Mouse (Mus musculus) frontal cortex, postnatal 14 days (tissue): ENCODE measurements around the gene Rangap1.
"Not testable (repeated sequence)": the region's sequence is repeated elsewhere in the genome, so short reads cannot be mapped to it uniquely, and the experiment has no call there.

Source experiments
- DNase-seq, 2 experiments: peaks; one replicate each; pipeline ENCODE4 v3.0.0; 2022; ENCODE audit warnings: low spot score in 2 of 2

Rangap1 gene

GRCm38 (mm10) chr15:81739924-81740323 is 5.4 kb downstream of the Rangap1 start:
- DNase-seq, result no peak

- no peak for DNase-seq
Observed at GRCm38 (mm10) chr15:81739296-81739695, 6.0 kb downstream of the Rangap1 start.

DNA sequence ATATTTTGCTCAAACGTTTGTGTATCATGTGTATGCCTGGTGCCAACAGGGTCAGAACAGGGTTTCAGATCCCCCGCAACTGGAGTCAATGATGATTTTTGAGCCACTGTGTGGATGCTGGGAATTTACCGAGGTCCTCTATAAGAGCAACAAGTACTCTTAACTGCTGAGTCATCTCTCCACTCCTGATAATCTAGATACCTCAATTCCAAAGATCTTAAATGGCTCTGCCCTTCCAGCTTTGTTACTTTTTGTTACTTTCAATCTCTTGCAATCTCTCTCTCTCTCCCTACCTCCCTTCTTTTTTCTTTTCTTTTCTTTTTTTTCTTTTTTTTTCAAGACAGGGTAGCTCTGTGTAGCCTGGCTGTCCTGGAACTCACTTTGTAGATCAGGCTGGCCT is 10.3 kb downstream of the Rangap1 start:
- no peak for DNase-seq

DNA sequence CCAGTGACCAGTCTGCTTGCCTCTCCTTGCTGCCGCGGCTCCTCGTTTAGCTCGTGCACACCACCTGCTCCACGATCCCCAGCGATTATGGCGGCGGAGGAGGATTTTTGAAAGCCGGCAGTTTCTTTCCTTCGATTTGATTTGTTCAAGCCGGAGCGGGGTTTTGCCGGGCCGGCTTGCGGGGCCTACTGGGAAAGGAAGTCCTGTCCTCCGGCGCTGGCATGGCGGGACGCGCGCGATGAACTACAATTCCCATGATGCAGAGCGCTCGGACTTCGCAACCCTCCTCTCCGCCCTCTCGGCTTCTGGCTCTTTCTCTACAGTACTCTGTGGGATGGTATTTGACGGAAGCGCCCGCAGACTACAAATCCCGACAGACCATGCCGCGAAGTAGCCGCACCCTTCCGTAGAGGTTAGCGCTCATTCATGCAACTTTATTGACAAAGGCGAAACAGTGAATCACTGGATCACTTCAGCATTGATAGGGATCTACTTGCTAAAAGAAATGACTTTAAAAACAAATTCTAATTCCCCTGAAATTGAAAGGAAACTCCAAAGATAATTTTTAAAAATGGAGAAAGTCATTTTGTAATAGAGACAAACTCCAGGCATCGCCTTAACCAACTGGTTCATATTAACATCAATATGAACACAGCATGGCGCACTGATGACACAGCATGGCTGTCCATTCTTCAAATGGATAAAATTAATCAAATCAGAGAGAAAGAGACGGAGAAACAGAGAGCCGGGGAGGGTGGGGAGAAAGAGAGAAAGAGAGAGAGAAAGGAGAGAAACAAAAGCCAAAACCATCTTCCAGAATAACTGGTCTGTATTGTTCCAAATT is 15.3 kb downstream of the Rangap1 start:
- peak; percentile 98 for DNase-seq

- DNase-seq, result peak; percentile 36 to 48
Observed at GRCm38 (mm10) chr15:81729241-81729791, 16.0 kb downstream of the Rangap1 start.

DNA sequence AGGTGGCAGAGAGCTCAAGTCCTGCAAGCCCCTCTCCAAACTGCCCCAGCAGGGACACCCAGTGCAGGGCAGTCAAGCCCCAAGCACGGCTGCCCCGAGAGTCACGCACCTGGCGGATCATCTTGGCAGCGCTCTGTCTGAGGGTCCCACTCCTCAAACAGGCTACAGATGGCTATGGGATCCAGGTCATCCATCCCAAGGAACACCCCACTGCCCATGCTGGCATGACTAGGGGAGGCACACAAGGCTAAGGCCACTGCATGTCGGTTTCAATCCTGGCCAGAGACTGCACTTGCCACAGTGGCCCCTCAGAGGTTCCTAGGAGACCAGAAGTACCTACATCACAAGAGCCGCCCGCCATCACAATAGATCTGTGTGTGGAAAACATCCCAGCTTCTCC is 19.4 kb downstream of the Rangap1 start:
- no peak for DNase-seq

- no peak for DNase-seq
Observed at GRCm38 (mm10) chr15:81723653-81724052, 21.7 kb downstream of the Rangap1 start.

GRCm38 (mm10) chr15:81722361-81722760 is 23.0 kb downstream of the Rangap1 start:
- DNase-seq, result no peak

DNA sequence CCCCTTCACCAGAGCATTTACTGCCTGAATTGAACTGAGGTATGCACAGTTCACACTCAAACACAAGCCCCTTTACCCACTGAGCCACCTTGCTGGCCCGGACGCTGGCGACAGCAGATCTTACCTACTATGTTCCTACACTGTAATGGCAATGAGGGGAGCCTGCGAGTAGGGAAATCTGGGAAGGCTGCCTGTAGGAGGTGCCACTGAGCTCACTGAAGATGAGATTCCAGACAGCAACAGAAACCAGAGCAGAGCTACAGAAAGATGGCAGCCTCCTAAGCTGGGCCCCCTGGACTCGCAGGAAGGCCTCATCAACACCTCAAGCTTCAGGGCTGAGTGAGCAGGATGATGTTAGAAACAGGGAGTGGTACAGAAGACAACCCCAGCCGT is 26.2 kb downstream of the Rangap1 start:
- DNase-seq, result no peak

DNA sequence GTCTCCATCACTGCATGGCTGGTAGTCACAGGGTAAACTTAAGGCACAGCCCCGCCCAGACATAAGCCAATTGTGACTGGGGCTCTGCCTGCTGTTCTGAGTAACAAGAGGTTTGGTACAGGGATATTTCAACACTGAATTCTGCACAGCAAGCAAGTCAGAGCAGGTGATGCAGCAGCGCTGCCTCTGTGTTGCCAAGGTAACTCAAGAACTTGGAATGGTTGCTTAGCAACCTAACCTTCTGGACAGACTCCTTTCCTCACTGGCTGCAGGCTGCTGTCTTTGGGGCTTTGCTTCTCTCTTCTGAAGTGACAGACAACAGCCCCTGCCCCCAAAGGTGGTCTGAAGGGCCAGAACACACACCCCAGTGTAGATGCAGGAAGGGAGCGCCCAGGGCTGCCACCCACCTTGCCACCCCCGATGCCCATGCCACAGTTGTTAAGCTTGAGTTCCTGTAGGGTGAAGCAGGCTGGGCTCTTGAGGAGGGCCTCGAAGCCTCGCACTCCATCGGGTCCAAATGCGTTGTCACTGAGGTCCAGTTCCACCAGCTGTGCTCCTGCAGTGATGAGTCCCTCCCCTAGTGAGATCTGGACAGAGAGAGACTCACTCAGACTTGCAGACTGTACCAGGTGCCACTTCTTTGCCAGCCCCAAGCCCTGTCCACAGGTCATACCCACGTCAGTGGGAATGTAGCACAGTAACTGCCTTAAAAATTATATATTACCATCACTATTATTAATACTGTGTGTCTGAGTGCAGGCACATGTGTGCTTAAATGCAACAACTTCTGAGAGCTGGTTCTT is 26.8 kb downstream of the Rangap1 start:
- peak; percentile 36 to 67 for DNase-seq

GRCm38 (mm10) chr15:81713742-81714141 is 31.6 kb downstream of the Rangap1 start:
- no peak for DNase-seq

DNA sequence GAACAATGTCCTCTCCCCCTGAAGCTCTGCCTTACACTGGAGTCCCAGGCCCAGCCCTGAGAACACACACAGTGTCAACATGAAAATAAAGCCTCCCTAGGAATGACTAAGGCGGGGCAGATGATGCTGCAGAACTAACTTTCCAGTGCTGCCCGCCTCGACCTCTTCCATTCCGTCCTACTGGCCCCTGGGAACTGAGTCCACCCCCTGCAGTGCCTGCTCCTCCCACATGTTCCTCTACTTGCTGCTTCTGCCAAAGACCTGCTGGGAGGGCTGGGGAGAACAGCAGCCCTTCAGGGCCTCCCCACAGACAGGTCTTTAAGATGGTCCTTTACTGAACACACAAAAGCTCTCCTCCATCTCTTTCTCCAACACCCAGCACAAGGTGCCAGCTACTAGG is 34.5 kb downstream of the Rangap1 start:
- DNase-seq, result no peak

- DNase-seq, result no peak
Observed at GRCm38 (mm10) chr15:81709686-81710085, 35.6 kb downstream of the Rangap1 start.

DNA sequence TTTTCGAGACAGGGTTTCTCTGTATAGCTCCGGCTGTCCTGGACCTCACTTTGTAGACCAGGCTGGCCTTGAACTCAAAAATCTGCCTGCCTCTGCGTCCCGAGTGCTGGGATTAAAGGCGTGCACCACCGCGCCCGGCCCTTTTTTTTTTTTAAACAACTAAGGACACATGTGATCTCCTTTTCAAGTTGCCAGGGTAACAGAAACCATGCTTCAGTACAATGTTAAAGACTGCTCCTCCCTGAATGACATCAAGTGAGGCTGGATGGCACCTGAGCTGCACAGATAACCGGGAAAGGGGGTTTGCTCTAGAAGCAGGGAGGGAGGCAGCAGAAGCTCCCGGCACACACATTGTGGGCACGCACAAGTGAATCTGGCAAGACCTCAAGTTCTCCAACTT is 36.3 kb downstream of the Rangap1 start:
- no peak for DNase-seq

- no peak for DNase-seq
Observed at GRCm38 (mm10) chr15:81703094-81703489, 42.2 kb downstream of the Rangap1 start.

- no peak for DNase-seq
Observed at GRCm38 (mm10) chr15:81702306-81703093, 42.8 kb downstream of the Rangap1 start.

- not testable (repeated sequence) for DNase-seq
Observed at GRCm38 (mm10) chr15:81701350-81701749, 44.0 kb downstream of the Rangap1 start.

DNA sequence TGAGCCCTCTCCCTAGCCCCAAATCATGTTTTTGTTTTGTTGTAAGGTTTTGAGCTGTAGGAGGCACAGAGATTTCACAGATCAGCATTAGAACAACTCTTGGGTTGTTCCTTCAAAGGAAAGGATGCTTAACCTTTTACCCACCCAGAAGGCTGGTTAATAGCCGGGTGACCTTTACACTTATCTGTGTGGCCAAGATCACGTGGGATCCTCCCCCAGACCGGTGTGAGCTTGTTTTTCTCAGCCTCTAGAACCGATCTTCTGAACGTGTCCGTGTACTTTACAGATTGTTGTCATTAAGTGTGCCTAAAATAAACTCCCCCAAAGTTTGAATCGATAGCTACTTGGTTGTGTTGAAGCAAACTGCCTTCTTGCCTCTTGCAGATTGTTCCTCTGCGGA is 44.7 kb downstream of the Rangap1 start:
- no peak for DNase-seq

- no peak for DNase-seq
Observed at GRCm38 (mm10) chr15:81700161-81700560, 45.2 kb downstream of the Rangap1 start.

DNA sequence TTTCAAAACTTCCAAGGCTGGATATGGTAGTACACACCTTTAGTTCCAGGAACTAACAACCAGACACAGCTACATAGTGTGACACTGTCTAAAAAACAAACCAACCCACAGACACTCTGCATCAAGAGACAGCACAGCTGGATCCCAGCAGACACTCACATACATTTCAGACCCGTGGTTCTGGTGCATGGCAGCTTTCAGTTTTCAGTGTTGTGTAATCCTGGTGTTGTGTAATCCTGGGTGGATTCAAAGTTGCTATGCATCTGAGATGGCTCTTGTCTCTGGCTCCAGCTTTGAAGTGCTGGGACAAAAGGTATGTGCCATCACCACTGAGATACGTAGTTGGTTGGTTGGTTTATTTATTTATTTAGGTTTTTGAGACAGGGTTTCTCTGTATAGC is 46.8 kb downstream of the Rangap1 start:
- DNase-seq, result no peak

GRCm38 (mm10) chr15:81697847-81698246 is 47.5 kb downstream of the Rangap1 start:
- no peak for DNase-seq

DNA sequence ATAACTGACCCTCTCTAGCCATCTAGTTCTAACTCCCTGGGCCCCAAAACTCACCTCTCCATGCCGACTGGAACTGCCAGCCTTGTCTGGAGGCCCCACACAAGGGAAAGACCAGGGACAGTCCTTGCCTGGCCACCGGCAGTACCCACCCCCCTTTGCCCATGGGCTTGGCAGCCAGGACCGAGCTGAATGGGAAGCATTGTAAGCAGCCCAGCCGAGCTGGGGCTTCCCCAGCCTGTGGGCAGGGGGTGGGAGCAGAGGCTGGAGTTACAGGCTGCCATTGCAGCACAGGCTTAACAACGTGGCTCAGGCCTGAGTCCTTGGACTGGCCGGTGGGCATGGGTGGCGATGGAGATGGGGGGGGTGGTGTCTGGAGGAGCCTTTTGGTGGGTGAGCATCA is 48.2 kb downstream of the Rangap1 start, which contains the start of gene Chadl:
Chadl (minus strand) TSS at position 113 of the 400 bp plus-strand sequence.
- peak; percentile 32 to 61 for DNase-seq
